Mouse (Mus musculus) heart, adult 18-20 months (tissue): ENCODE data around the gene Mecom. TPM values are rescaled to one million over a fixed set of nuclear protein-coding genes. Genes with fewer than 3 reads are reported as not detected.
"Not testable (repeated sequence)": the region's sequence is repeated elsewhere in the genome, so short reads cannot be mapped to it uniquely, and the experiment has no call there.

ENCODE experiments used
- DNase-seq, 2 experiments: peaks; one replicate each; pipeline ENCODE4 v3.0.0; 2021 to 2022; ENCODE audit warnings: mixed read lengths in 1 of 2
- long read RNA-seq, 2 experiments: library from polyadenylated mRNA; stranded (forward); transcript quantifications; one replicate each; pipeline ENCODE4 v2.0.0; 2021
- total RNA-seq, 2 experiments: library from RNA; stranded (reverse); gene quantifications; 2 replicates each; pipeline ENCODE4 v1.2.3; 2021

Mecom gene
- total RNA-seq: 10 to 100 TPM; 11.2 to 11.8 TPM
- long read RNA-seq, experiment 1, partial matches to known transcripts: 2 of 11 reads
- long read RNA-seq, experiment 1, other reads (novel, unspliced or antisense): 9 of 11 reads
- long read RNA-seq, experiment 2, full-length matches to known transcripts: 2 of 2 reads
- long read RNA-seq, experiment 2, partial matches to known transcripts: 0 of 2 reads
- long read RNA-seq, experiment 2, other reads (novel, unspliced or antisense): 0 of 2 reads

- peak in 1 of 2 experiments; percentile 26 for DNase-seq
Observed at GRCm38 (mm10) chr3:30547908-30548307, at the start of gene Mecom. Gene Mecom, minus strand, starts transcription at chr3:30548008.

- no peak for DNase-seq
Observed at GRCm38 (mm10) chr3:30597271-30597670, 49.5 kb upstream of the Mecom start.

- DNase-seq: peak; percentile 45 to 73
Observed at GRCm38 (mm10) chr3:30595111-30595832, 47.5 kb upstream of the Mecom start.

- no peak for DNase-seq
Observed at GRCm38 (mm10) chr3:30593719-30594485, 46.1 kb upstream of the Mecom start.

- DNase-seq: peak; percentile 35 to 61
Observed at GRCm38 (mm10) chr3:30592418-30592853, 44.6 kb upstream of the Mecom start.

GRCm38 (mm10) chr3:30588865-30589264 lies 41.1 kb upstream of the Mecom start:
- DNase-seq: no peak

GRCm38 (mm10) chr3:30573549-30573948 lies 25.7 kb upstream of the Mecom start:
- no peak for DNase-seq

- DNase-seq: not testable (repeated sequence)
Observed at GRCm38 (mm10) chr3:30566333-30566732, 18.5 kb upstream of the Mecom start.

- peak in 1 of 2 experiments; percentile 20 for DNase-seq
Observed at GRCm38 (mm10) chr3:30560677-30561314, 13.0 kb upstream of the Mecom start.

- no peak for DNase-seq
Observed at GRCm38 (mm10) chr3:30553741-30554140, 5.9 kb upstream of the Mecom start.

GRCm38 (mm10) chr3:30550218-30550617 lies 2.4 kb upstream of the Mecom start:
- peak in 1 of 2 experiments; percentile 10 for DNase-seq

GRCm38 (mm10) chr3:30548928-30549327 lies 1.1 kb upstream of the Mecom start:
- peak; percentile 39 to 40 for DNase-seq

- DNase-seq: peak; percentile 88 to 93
Observed at GRCm38 (mm10) chr3:30546831-30547369, 908 bp downstream of the Mecom start.

- DNase-seq: peak in 1 of 2 experiments; percentile 47
Observed at GRCm38 (mm10) chr3:30546366-30546765, 1.4 kb downstream of the Mecom start.

GRCm38 (mm10) chr3:30545246-30545645 lies 2.6 kb downstream of the Mecom start:
- peak in 1 of 2 experiments; percentile 17 for DNase-seq

- DNase-seq: peak; percentile 51 to 54
Observed at GRCm38 (mm10) chr3:30544305-30544704, 3.5 kb downstream of the Mecom start.

- no peak for DNase-seq
Observed at GRCm38 (mm10) chr3:30535821-30536220, 12.0 kb downstream of the Mecom start.

GRCm38 (mm10) chr3:30520751-30521150 lies 27.1 kb downstream of the Mecom start:
- DNase-seq: not testable (repeated sequence)

- DNase-seq: no peak
Observed at GRCm38 (mm10) chr3:30519425-30519824, 28.4 kb downstream of the Mecom start.

- DNase-seq: no peak
Observed at GRCm38 (mm10) chr3:30515795-30516170, 32.0 kb downstream of the Mecom start.

- peak; percentile 89 for DNase-seq
Observed at GRCm38 (mm10) chr3:30514901-30515794, 32.7 kb downstream of the Mecom start.
